Mouse (Mus musculus) cortical plate, adult 2 months (tissue): ENCODE results near the gene Plin1.

Source experiments
- CTCF ChIP-seq: fragments of 200-500 bp; IDR thresholded peaks from 2 replicates; pipeline ENCODE4 v1.5.1; 2011; ENCODE audit warnings: mild to moderate bottlenecking, control low read depth, low read length; ENCODE audit not compliant: insufficient read depth; ENCODE audit errors: extremely low read depth
- POLR2A ChIP-seq: fragments of 200-500 bp; IDR thresholded peaks from 2 replicates; pipeline ENCODE4 v1.6.1; 2011; ENCODE audit warnings: mild to moderate bottlenecking, low read length, control low read depth; ENCODE audit not compliant: insufficient read depth; ENCODE audit errors: extremely low read depth

- TF ChIP-seq CTCF (no peak), POLR2A (no peak)
Measured at GRCm38 (mm10) chr7:79738913-79739312, 6.2 kb upstream of the Plin1 start.
